Comparison of ENCODE assay signal across 8 mouse cellular contexts in the genomic region with DNA sequence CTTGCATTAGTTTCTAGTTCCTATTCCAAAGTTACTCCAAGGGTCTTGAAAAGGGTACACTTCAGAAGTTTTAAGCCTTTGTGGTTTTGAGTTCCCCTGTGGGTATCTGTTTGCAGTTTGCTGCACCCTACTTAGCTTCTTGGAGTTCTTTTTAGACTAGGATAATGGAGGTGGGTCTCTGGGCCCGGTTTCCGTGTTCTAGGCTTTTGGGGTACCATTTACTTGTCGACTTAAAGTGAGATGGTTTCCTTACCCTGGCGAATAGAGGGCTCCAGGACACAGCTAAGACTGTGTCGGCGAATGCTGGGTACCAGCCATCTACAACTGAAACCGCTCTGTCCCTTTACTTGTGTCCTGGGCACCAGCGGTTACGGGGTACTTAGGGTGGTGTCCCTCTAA. TPM values are rescaled to one million over a fixed set of nuclear protein-coding genes. Genes with fewer than 3 reads are reported as not detected.
DNase-seq lines count a peak whose midpoint lies in the region; ATAC-seq and TF ChIP-seq lines count a peak whose summit lies in the region.

No protein-coding gene starts in this region.

- no peaks in the 10 kb centered on the region for H3K36me3 ChIP-seq in heart, embryonic 13.5 days
- no peaks in the 10 kb centered on the region for H3K36me3 ChIP-seq in forebrain, postnatal 0 days (ENCODE audit: insufficient read depth)
- no peaks in the 10 kb centered on the region for H3K36me3 ChIP-seq in liver, embryonic 12.5 days
- H3K36me3 ChIP-seq in stomach, embryonic 15.5 days = no peaks in the 10 kb centered on the region

- DNase-seq in heart, adult 18-20 months = no peak
- no peak for DNase-seq in forebrain, postnatal 0 days
- no peak for DNase-seq in natural killer cell, adult 2 months (ENCODE audit: low spot score in 2 of 2)
- no peak for DNase-seq in ovary, postnatal 10 days (ENCODE audit: low spot score)

- peak overlapping the region; percentile 82 for H3K4me2 ChIP-seq in heart, embryonic 13.5 days
- H3K4me2 ChIP-seq in forebrain, postnatal 0 days (ENCODE audit: low read depth) = peak overlapping the region; percentile 80
- peak overlapping the region; percentile 85 for H3K4me2 ChIP-seq in liver, embryonic 12.5 days
- peak overlapping the region; percentile 74 for H3K4me2 ChIP-seq in stomach, embryonic 15.5 days

- no peaks in the 10 kb centered on the region for H3K27me3 ChIP-seq in heart, embryonic 13.5 days (replicated peaks)
- no peaks in the 10 kb centered on the region for H3K27me3 ChIP-seq in forebrain, postnatal 0 days (ENCODE audit: insufficient read depth, low read length)
- no peaks in the 10 kb centered on the region for H3K27me3 ChIP-seq in liver, embryonic 12.5 days (replicated peaks)
- no peaks in the 10 kb centered on the region for H3K27me3 ChIP-seq in stomach, embryonic 15.5 days (replicated peaks)

- peak overlapping the region; percentile 89 for H3K9ac ChIP-seq in heart, embryonic 13.5 days
- H3K9ac ChIP-seq in forebrain, postnatal 0 days = peak overlapping the region; percentile 69
- peak overlapping the region; percentile 94 for H3K9ac ChIP-seq in liver, embryonic 12.5 days
- peak overlapping the region; percentile 46; the same call in 1 of the 2 replicates for H3K9ac ChIP-seq in stomach, embryonic 15.5 days

- no peak for TF ChIP-seq POLR2A in bone marrow, adult 2 months (IDR thresholded peaks at IDR 0.05; ENCODE audit: borderline replicate concordance, control insufficient read depth, low read depth, low read length)

- peak overlapping the region; percentile 98 for H3K27ac ChIP-seq in heart, embryonic 13.5 days (replicated peaks)
- peak overlapping the region; percentile 97 for H3K27ac ChIP-seq in bone marrow, adult 2 months (ENCODE audit: control insufficient read depth, insufficient read depth, low read depth, low read length, poor library complexity)
- peak overlapping the region; percentile 92 for H3K27ac ChIP-seq in forebrain, postnatal 0 days (ENCODE audit: low read depth, low read length)
- H3K27ac ChIP-seq in liver, embryonic 12.5 days = peak overlapping the region; percentile 99
- H3K27ac ChIP-seq in stomach, embryonic 15.5 days = peak overlapping the region; percentile 98

- no peak for ATAC-seq in heart, embryonic 13.5 days (ENCODE audit: extremely low read depth, insufficient number of reproducible peaks, low FRiP score, low TSS enrichment)
- no peak for ATAC-seq in forebrain, postnatal 0 days
- ATAC-seq in liver, embryonic 12.5 days = no peak
- no peak for ATAC-seq in stomach, embryonic 15.5 days (ENCODE audit: insufficient read depth, low FRiP score, low read depth)

- H3K9me3 ChIP-seq in heart, embryonic 13.5 days = no peaks in the 10 kb centered on the region
- H3K9me3 ChIP-seq in forebrain, postnatal 0 days (ENCODE audit: low read length) = no peaks in the 10 kb centered on the region
- no peaks in the 10 kb centered on the region for H3K9me3 ChIP-seq in liver, embryonic 12.5 days (replicated peaks)
- no peaks in the 10 kb centered on the region for H3K9me3 ChIP-seq in stomach, embryonic 15.5 days

- 30% methylated on average over 9 of the region's 9 CpGs for WGBS in heart, embryonic 13.5 days
- 4% methylated on average over 9 of the region's 9 CpGs for WGBS in bone marrow, adult 2 months
- WGBS in forebrain, postnatal 0 days = 9% methylated on average over 9 of the region's 9 CpGs
- WGBS in liver, embryonic 12.5 days (ENCODE audit: insufficient replicate concordance) = 26% methylated on average over 9 of the region's 9 CpGs
- 26% methylated on average over 9 of the region's 9 CpGs for WGBS in stomach, embryonic 15.5 days

- H3K4me1 ChIP-seq in heart, embryonic 13.5 days = peaks cover 56% of the 10 kb centered on the region
- H3K4me1 ChIP-seq in bone marrow, adult 2 months (ENCODE audit: control insufficient read depth, insufficient read depth, low read length) = peaks cover 4% of the 10 kb centered on the region
- peaks cover 10% of the 10 kb centered on the region for H3K4me1 ChIP-seq in forebrain, postnatal 0 days (ENCODE audit: insufficient read depth)
- peaks cover 67% of the 10 kb centered on the region for H3K4me1 ChIP-seq in liver, embryonic 12.5 days
- H3K4me1 ChIP-seq in stomach, embryonic 15.5 days = peaks cover 6% of the 10 kb centered on the region; the same call in 1 of the 2 replicates

- no peak for TF ChIP-seq CTCF in bone marrow, adult 2 months (IDR thresholded peaks at IDR 0.05; ENCODE audit: control insufficient read depth, insufficient read depth, low read length)
- TF ChIP-seq CTCF in forebrain, postnatal 0 days (IDR thresholded peaks at IDR 0.05; ENCODE audit: low read depth) = no peak

- peak overlapping the region; percentile 74 for H3K4me3 ChIP-seq in heart, embryonic 13.5 days
- peak overlapping the region; percentile 77 for H3K4me3 ChIP-seq in bone marrow, adult 2 months (replicated peaks; ENCODE audit: control insufficient read depth, low read depth, low read length)
- H3K4me3 ChIP-seq in forebrain, postnatal 0 days (ENCODE audit: low read depth, low read length) = peak overlapping the region; percentile 63
- peak overlapping the region; percentile 66 for H3K4me3 ChIP-seq in liver, embryonic 12.5 days
- H3K4me3 ChIP-seq in stomach, embryonic 15.5 days (replicated peaks) = peak overlapping the region; percentile 64

RNA-seq across cellular contexts. Expression of a gene that starts 0.7 kb away (rescaled TPM):
- polyA plus RNA-seq in heart, embryonic 13.5 days (2015; fragmentation: Nextera tagmentation; extraction: Ambion mirVana) = 3.6 and 5.0 TPM in 2 replicates
- total RNA-seq in heart, adult 18-20 months (2021) = 1 to 10 TPM; 7.9 to 8.4 TPM
- polyA plus RNA-seq in bone marrow, adult 2 months (2011; ENCODE audit: insufficient read depth, insufficient read length, low replicate concordance, missing spikeins) = 8.6 and 9.4 TPM in 2 replicates
- total RNA-seq in forebrain, postnatal 0 days (2014; rRNA removed) = 9.0 and 12.2 TPM in 2 replicates
- polyA plus RNA-seq in forebrain, postnatal 0 days (2015; fragmentation: Nextera tagmentation; extraction: Ambion mirVana) = 3.6 and 3.9 TPM in 2 replicates
- 6.1 and 6.6 TPM in 2 replicates for polyA plus RNA-seq in liver, embryonic 12.5 days (2016; fragmentation: Nextera tagmentation; extraction: Ambion mirVana)
- polyA plus RNA-seq in stomach, embryonic 15.5 days (2015; fragmentation: Nextera tagmentation; extraction: Ambion mirVana) = 8.0 and 8.8 TPM in 2 replicates

RNA-seq across cellular contexts. Expression of a gene that starts 1.0 kb away (rescaled TPM):
- 4.5 and 5.0 TPM in 2 replicates for polyA plus RNA-seq in heart, embryonic 13.5 days (2015; fragmentation: Nextera tagmentation; extraction: Ambion mirVana)
- total RNA-seq in heart, adult 18-20 months (2021) = 10 to 100 TPM; 18.4 to 22.1 TPM
- 7.5 and 25.1 TPM in 2 replicates for polyA plus RNA-seq in bone marrow, adult 2 months (2011; ENCODE audit: insufficient read depth, insufficient read length, low replicate concordance, missing spikeins)
- 471 and 484 TPM in 2 replicates for total RNA-seq in forebrain, postnatal 0 days (2014; rRNA removed)
- polyA plus RNA-seq in forebrain, postnatal 0 days (2015; fragmentation: Nextera tagmentation; extraction: Ambion mirVana) = 1.9 and 2.2 TPM in 2 replicates
- polyA plus RNA-seq in liver, embryonic 12.5 days (2016; fragmentation: Nextera tagmentation; extraction: Ambion mirVana) = 15.9 and 17.5 TPM in 2 replicates
- polyA plus RNA-seq in stomach, embryonic 15.5 days (2015; fragmentation: Nextera tagmentation; extraction: Ambion mirVana) = 11.4 and 14.5 TPM in 2 replicates

RNA-seq across cellular contexts. Expression of a gene that starts 2.0 kb away (rescaled TPM):
- polyA plus RNA-seq in heart, embryonic 13.5 days (2015; fragmentation: Nextera tagmentation; extraction: Ambion mirVana) = not detected in 2 replicates
- total RNA-seq in heart, adult 18-20 months (2021) = 1 to 10 TPM; 1.8 to 1.9 TPM
- polyA plus RNA-seq in bone marrow, adult 2 months (2011; ENCODE audit: insufficient read depth, insufficient read length, low replicate concordance, missing spikeins) = 26.5 TPM in 1 of 2 replicates, not detected in the other
- total RNA-seq in forebrain, postnatal 0 days (2014; rRNA removed) = 166 and 395 TPM in 2 replicates
- 1.2 TPM in 1 of 2 replicates, not detected in the other for polyA plus RNA-seq in forebrain, postnatal 0 days (2015; fragmentation: Nextera tagmentation; extraction: Ambion mirVana)
- polyA plus RNA-seq in liver, embryonic 12.5 days (2016; fragmentation: Nextera tagmentation; extraction: Ambion mirVana) = 0.71 and 0.86 TPM in 2 replicates
- polyA plus RNA-seq in stomach, embryonic 15.5 days (2015; fragmentation: Nextera tagmentation; extraction: Ambion mirVana) = 0.81 TPM in 1 of 2 replicates, not detected in the other

RNA-seq across cellular contexts. Expression of a gene that starts 2.1 kb away (rescaled TPM):
- 42.5 and 46.7 TPM in 2 replicates for polyA plus RNA-seq in heart, embryonic 13.5 days (2015; fragmentation: Nextera tagmentation; extraction: Ambion mirVana)
- 10 to 100 TPM; 28.1 to 34.4 TPM for total RNA-seq in heart, adult 18-20 months (2021)
- 11.5 and 12.7 TPM in 2 replicates for polyA plus RNA-seq in bone marrow, adult 2 months (2011; ENCODE audit: insufficient read depth, insufficient read length, low replicate concordance, missing spikeins)
- 31.4 and 40.2 TPM in 2 replicates for total RNA-seq in forebrain, postnatal 0 days (2014; rRNA removed)
- polyA plus RNA-seq in forebrain, postnatal 0 days (2015; fragmentation: Nextera tagmentation; extraction: Ambion mirVana) = 67.7 and 75.8 TPM in 2 replicates
- polyA plus RNA-seq in liver, embryonic 12.5 days (2016; fragmentation: Nextera tagmentation; extraction: Ambion mirVana) = 57.4 and 61.7 TPM in 2 replicates
- 54.8 and 55.0 TPM in 2 replicates for polyA plus RNA-seq in stomach, embryonic 15.5 days (2015; fragmentation: Nextera tagmentation; extraction: Ambion mirVana)

RNA-seq across cellular contexts. Expression of a gene that starts 17.3 kb away (rescaled TPM):
- polyA plus RNA-seq in heart, embryonic 13.5 days (2015; fragmentation: Nextera tagmentation; extraction: Ambion mirVana) = 3.0 and 4.3 TPM in 2 replicates
- total RNA-seq in heart, adult 18-20 months (2021) = 1 to 10 TPM; 4.0 to 9.0 TPM
- polyA plus RNA-seq in bone marrow, adult 2 months (2011; ENCODE audit: insufficient read depth, insufficient read length, low replicate concordance, missing spikeins) = 50.6 and 79.9 TPM in 2 replicates
- 52.3 and 90.8 TPM in 2 replicates for total RNA-seq in forebrain, postnatal 0 days (2014; rRNA removed)
- 0.84 and 1.3 TPM in 2 replicates for polyA plus RNA-seq in forebrain, postnatal 0 days (2015; fragmentation: Nextera tagmentation; extraction: Ambion mirVana)
- 12.3 and 13.8 TPM in 2 replicates for polyA plus RNA-seq in liver, embryonic 12.5 days (2016; fragmentation: Nextera tagmentation; extraction: Ambion mirVana)
- polyA plus RNA-seq in stomach, embryonic 15.5 days (2015; fragmentation: Nextera tagmentation; extraction: Ambion mirVana) = 5.6 and 8.7 TPM in 2 replicates
